ENCODE assay signal across 7 mouse cellular contexts in the genomic region with DNA sequence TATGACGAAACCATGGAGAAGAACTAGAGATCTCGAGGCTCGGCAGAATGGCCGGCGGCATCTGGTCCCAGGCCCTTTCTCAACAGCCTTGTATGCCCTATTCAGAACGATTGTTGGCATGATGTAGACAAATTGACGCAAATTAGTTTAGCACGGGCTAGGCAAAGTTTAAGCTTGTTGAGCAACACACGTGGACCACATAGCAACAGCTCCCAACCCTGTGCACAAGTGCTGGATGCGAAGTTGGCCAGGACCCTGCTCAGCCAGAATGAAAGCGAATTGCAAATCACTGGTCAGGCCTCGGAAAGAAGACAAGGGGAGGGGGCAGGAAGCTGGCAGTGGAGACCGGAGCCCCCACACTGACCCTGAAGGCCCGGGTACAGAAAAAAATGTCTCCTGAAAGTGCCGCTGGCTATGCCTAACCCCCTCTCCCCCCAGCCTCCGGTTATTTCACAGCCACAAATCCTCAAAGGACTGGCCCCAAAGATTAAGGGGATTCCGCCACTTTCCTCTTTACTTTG. TPM values are rescaled to one million over a fixed set of nuclear protein-coding genes. Genes with fewer than 3 reads are reported as not detected.
DNase-seq lines count a peak whose midpoint lies in the region; ATAC-seq and TF ChIP-seq lines count a peak whose summit lies in the region.

No protein-coding gene starts in this region.

- peak overlapping the region; percentile 44 for H3K4me2 ChIP-seq in forebrain, embryonic 12.5 days
- H3K4me2 ChIP-seq in hindbrain, embryonic 15.5 days = peak overlapping the region; percentile 46

- no peak for TF ChIP-seq POLR2A in thymus, adult 2 months (IDR thresholded peaks at IDR 0.05; ENCODE audit: control insufficient read depth, extremely low read depth, insufficient read depth, low read length, poor library complexity)

- no peaks in the 10 kb centered on the region for H3K9me3 ChIP-seq in forebrain, embryonic 12.5 days
- H3K9me3 ChIP-seq in hindbrain, embryonic 15.5 days = no peaks in the 10 kb centered on the region

- no peak overlapping the region for H3K27ac ChIP-seq in brown adipose tissue, adult 24 weeks (replicated peaks; ENCODE audit: low read depth, low read length)
- H3K27ac ChIP-seq in forebrain, embryonic 12.5 days = no peak overlapping the region
- H3K27ac ChIP-seq in hindbrain, embryonic 15.5 days (replicated peaks) = no peak overlapping the region
- H3K27ac ChIP-seq in thymus, adult 2 months (ENCODE audit: control insufficient read depth, insufficient read depth, low read length) = no peak overlapping the region

- H3K4me3 ChIP-seq in brown adipose tissue, adult 24 weeks (ENCODE audit: insufficient read depth, low read depth, low read length) = peak overlapping the region; percentile 49
- peak overlapping the region; percentile 18; the same call in 1 of the 2 replicates for H3K4me3 ChIP-seq in forebrain, embryonic 12.5 days (replicated peaks)
- H3K4me3 ChIP-seq in hindbrain, embryonic 15.5 days = peak overlapping the region; percentile 14
- H3K4me3 ChIP-seq in thymus, adult 2 months (ENCODE audit: control insufficient read depth, insufficient read depth, low read length) = no peak overlapping the region

- peak; percentile 34 for DNase-seq in lung, postnatal 25 days (ENCODE audit: low spot score)
- DNase-seq in ovary, postnatal 36 days (ENCODE audit: low spot score) = no peak
- no peak for DNase-seq in right cerebral cortex, adult 2 months (ENCODE audit: low spot score in 2 of 2)
- DNase-seq in thymus, adult 2 months = no peak

- no peaks in the 10 kb centered on the region for H3K36me3 ChIP-seq in forebrain, embryonic 12.5 days (replicated peaks)
- no peaks in the 10 kb centered on the region for H3K36me3 ChIP-seq in hindbrain, embryonic 15.5 days
- H3K36me3 ChIP-seq in thymus, adult 2 months (ENCODE audit: control insufficient read depth, insufficient read depth, low read length) = no peaks in the 10 kb centered on the region

- peak; percentile 57 for ATAC-seq in forebrain, embryonic 12.5 days (ENCODE audit: low FRiP score)
- ATAC-seq in hindbrain, embryonic 15.5 days (ENCODE audit: low FRiP score, low read depth) = peak; percentile 85

- WGBS in forebrain, embryonic 12.5 days = 6% methylated on average over 17 of the region's 17 CpGs
- 5% methylated on average over 17 of the region's 17 CpGs for WGBS in hindbrain, embryonic 15.5 days
- WGBS in thymus, adult 2 months = 81% methylated on average over 17 of the region's 17 CpGs

- H3K9ac ChIP-seq in forebrain, embryonic 12.5 days = no peak overlapping the region
- 0 out of 2 replicates have a peak overlapping the region, but pooled peaks have one; percentile 10 for H3K9ac ChIP-seq in hindbrain, embryonic 15.5 days

- peaks cover 28% of the 10 kb centered on the region for H3K27me3 ChIP-seq in forebrain, embryonic 12.5 days
- H3K27me3 ChIP-seq in hindbrain, embryonic 15.5 days = peaks cover 24% of the 10 kb centered on the region; the same call in 1 of the 2 replicates
- no peaks in the 10 kb centered on the region for H3K27me3 ChIP-seq in thymus, adult 2 months (ENCODE audit: control insufficient read depth, insufficient read depth, low read length)

- TF ChIP-seq CTCF in thymus, adult 2 months (IDR thresholded peaks at IDR 0.05; ENCODE audit: borderline replicate concordance, control insufficient read depth, extremely low read depth, insufficient read depth, low read length, poor library complexity) = no peak

- H3K4me1 ChIP-seq in brown adipose tissue, adult 24 weeks (ENCODE audit: control insufficient read depth, insufficient read depth, insufficient read length, low read length) = peaks cover 3% of the 10 kb centered on the region
- H3K4me1 ChIP-seq in forebrain, embryonic 12.5 days = peaks cover 12% of the 10 kb centered on the region
- peaks cover 9% of the 10 kb centered on the region for H3K4me1 ChIP-seq in hindbrain, embryonic 15.5 days (replicated peaks)
- H3K4me1 ChIP-seq in thymus, adult 2 months (replicated peaks; ENCODE audit: control insufficient read depth, insufficient read depth, low read length) = peaks cover 4% of the 10 kb centered on the region; the same call in 1 of the 2 replicates

RNA-seq across cellular contexts. Expression of gene Fhl4, which starts 58.0 kb away (rescaled TPM):
- polyA plus RNA-seq in brown adipose tissue, adult 24 weeks (2012; ENCODE audit: insufficient read depth, insufficient read length, missing spikeins) = not detected in 2 replicates
- 1.3 and 2.0 TPM in 2 replicates for polyA plus RNA-seq in forebrain, embryonic 12.5 days (2016; fragmentation: Nextera tagmentation; extraction: Ambion mirVana)
- 1.5 and 2.5 TPM in 2 replicates for polyA plus RNA-seq in hindbrain, embryonic 15.5 days (2015; fragmentation: Nextera tagmentation; extraction: Ambion mirVana)
- polyA plus RNA-seq in thymus, adult 2 months (2012; rRNA removed) = 0.78 and 0.98 TPM in 2 replicates

RNA-seq across cellular contexts. Expression of gene Tmem263, which starts 58.2 kb away (rescaled TPM):
- polyA plus RNA-seq in brown adipose tissue, adult 24 weeks (2012; ENCODE audit: insufficient read depth, insufficient read length, missing spikeins) = 6.3 and 8.6 TPM in 2 replicates
- polyA plus RNA-seq in forebrain, embryonic 12.5 days (2016; fragmentation: Nextera tagmentation; extraction: Ambion mirVana) = 60.6 and 61.6 TPM in 2 replicates
- polyA plus RNA-seq in hindbrain, embryonic 15.5 days (2015; fragmentation: Nextera tagmentation; extraction: Ambion mirVana) = 53.3 and 54.8 TPM in 2 replicates
- 6.1 and 10.4 TPM in 2 replicates for polyA plus RNA-seq in thymus, adult 2 months (2012; rRNA removed)
